Mouse (Mus musculus): Measurements from ENCODE around the gene Gm42906. TPM values are rescaled to one million over a fixed set of nuclear protein-coding genes. Genes with fewer than 3 reads are reported as not detected.
A peak's percentile ranks its signal among the peaks of the same experiment; 100 is the strongest.

The Gm42906 gene
- total and polyA plus RNA-seq, 3 experiments, result not detected

DNA sequence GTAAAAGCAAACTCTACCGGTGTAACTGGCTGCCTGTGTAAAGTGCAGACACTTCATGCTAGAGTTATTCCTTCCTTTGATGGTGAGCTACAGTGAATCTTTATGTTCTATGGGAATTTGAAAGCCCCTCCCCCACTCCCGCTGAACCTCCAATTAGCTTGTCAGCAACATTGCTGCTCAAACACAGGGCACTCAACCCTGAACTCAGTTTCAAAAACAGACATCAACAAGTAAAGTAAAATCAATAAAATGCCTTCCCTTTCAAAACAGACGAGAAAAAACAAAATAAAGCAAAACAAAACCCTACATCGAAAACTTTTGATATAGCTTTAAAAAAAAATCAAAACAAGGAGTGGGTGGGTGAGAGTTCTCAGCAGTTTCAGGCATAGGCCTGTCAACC lies 273.9 kb downstream of the Gm42906 start:
- no peak for DNase-seq (ENCODE audit: extremely low read depth)
- Histone ChIP-seq H3K4me3 (replicated peaks in 1 of 3; ENCODE audit: low read depth in 2 of 3, low read length in 2 of 3, poor library complexity in 1 of 3) (no peak overlapping the region), H3K79me2 (replicated peaks; ENCODE audit: control insufficient read depth, extremely low read depth, insufficient read depth, poor library complexity, severe bottlenecking) (no peaks in the 10 kb centered on the region), H3K9me3 (replicated peaks; ENCODE audit: low read length) (no peaks in the 10 kb centered on the region), H3K4me1 (ENCODE audit: control insufficient read depth in 1 of 2, insufficient read depth in 2 of 2) (peaks cover 6 to 10% of the 10 kb centered on the region in 2 experiments), H3K4me2 (ENCODE audit: insufficient read depth, low read depth, poor library complexity, severe bottlenecking) (no peak overlapping the region), H3K27ac (ENCODE audit: insufficient read depth, low read depth) (no peak overlapping the region), H3K9ac (ENCODE audit: insufficient read depth, low read depth) (no peak overlapping the region), H3K36me3 (replicated peaks in 1 of 2; ENCODE audit: control insufficient read depth in 1 of 2, insufficient read depth in 1 of 2, low read length in 1 of 2) (no peaks in the 10 kb centered on the region), H3K27me3 (replicated peaks) (no peaks in the 10 kb centered on the region)
- dilution Hi-C loops (cut with MboI; ENCODE audit: extremely low pct_ligation_motif_present, extremely low pct_unique_long_range_greater_than_20kb, low sequenced_read_pairs), result no loop called here
- TF ChIP-seq USF1 (IDR thresholded peaks at IDR 0.05; ENCODE audit: low read depth, low read length), result no peak
- TF ChIP-seq ETS1 (conservative IDR thresholded peaks at IDR 0.05; ENCODE audit: low read depth, low read length), result no peak
- no peak for TF ChIP-seq HCFC1 (IDR thresholded peaks at IDR 0.05; ENCODE audit: low read depth, low read length)
- TF ChIP-seq JUND (conservative IDR thresholded peaks at IDR 0.05; ENCODE audit: low read depth, low read length), result no peak
- no peak for TF ChIP-seq ZKSCAN1 (IDR thresholded peaks at IDR 0.05; ENCODE audit: borderline replicate concordance, low read depth, low read length)
- no peak for TF ChIP-seq JUN (IDR thresholded peaks at IDR 0.05; ENCODE audit: insufficient read depth, low read depth, low read length)
- TF ChIP-seq ZMIZ1 (IDR thresholded peaks at IDR 0.05; ENCODE audit: low read depth, low read length), result no peak
- TF ChIP-seq ZNF384 (IDR thresholded peaks at IDR 0.05; ENCODE audit: low read depth, low read length), result no peak
- no peak for TF ChIP-seq GABPA (IDR thresholded peaks at IDR 0.05; ENCODE audit: insufficient replicate concordance, low read depth, low read length)
- TF ChIP-seq MXI1 (IDR thresholded peaks at IDR 0.05; ENCODE audit: low read depth, low read length), result no peak
- TF ChIP-seq E2F4 (IDR thresholded peaks at IDR 0.05; ENCODE audit: insufficient replicate concordance, low read depth, low read length), result no peak
- in situ Hi-C loops (cut with MboI; ENCODE audit: low pct_ligation_motif_present, low pct_unique_long_range_greater_than_20kb, low sequenced_read_pairs), result no loop called here

DNA sequence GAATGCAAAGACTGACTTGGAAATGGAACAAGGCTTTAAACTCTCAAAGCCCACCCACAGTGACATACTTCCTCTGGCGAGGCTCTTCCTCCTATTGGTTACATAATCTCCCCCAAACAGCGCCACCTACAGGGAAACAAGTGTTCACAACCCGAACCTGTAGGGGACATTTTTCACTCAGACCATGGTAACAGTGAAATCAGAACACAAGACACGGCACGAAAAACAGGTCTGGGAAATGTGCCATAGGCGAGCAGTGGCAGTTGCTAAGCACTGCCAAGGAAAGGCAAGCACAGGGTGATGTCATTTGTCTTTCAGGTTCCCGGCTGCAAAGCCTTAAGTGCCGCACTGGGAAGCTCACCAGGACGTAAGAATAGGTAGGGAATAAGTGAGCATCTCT lies 276.4 kb downstream of the Gm42906 start:
- DNase-seq (ENCODE audit: extremely low read depth), result no peak
- dilution Hi-C loops (cut with MboI; ENCODE audit: extremely low pct_ligation_motif_present, extremely low pct_unique_long_range_greater_than_20kb, low sequenced_read_pairs), result no loop called here
- no peaks in the 10 kb centered on the region for H3K79me2 ChIP-seq (replicated peaks; ENCODE audit: control insufficient read depth, extremely low read depth, insufficient read depth, poor library complexity, severe bottlenecking)
- H3K27ac ChIP-seq (ENCODE audit: insufficient read depth, low read depth), result no peak overlapping the region
- H3K9ac ChIP-seq (ENCODE audit: insufficient read depth, low read depth), result no peak overlapping the region
- H3K4me1 ChIP-seq (ENCODE audit: control insufficient read depth in 1 of 2, insufficient read depth in 2 of 2), result peaks cover 6 to 10% of the 10 kb centered on the region in 2 experiments
- no peaks in the 10 kb centered on the region for H3K9me3 ChIP-seq (replicated peaks; ENCODE audit: low read length)
- no peak overlapping the region for H3K4me2 ChIP-seq (ENCODE audit: insufficient read depth, low read depth, poor library complexity, severe bottlenecking)
- no peak overlapping the region for H3K4me3 ChIP-seq (replicated peaks in 1 of 3; ENCODE audit: low read depth in 2 of 3, low read length in 2 of 3, poor library complexity in 1 of 3)
- TF ChIP-seq NELFE (IDR thresholded peaks at IDR 0.05; ENCODE audit: low read depth, low read length) (no peak), CHD1 (IDR thresholded peaks at IDR 0.05; ENCODE audit: low read depth, low read length) (no peak), CTCF (conservative IDR thresholded peaks at IDR 0.05 in 1 of 2, IDR thresholded peaks at IDR 0.05 in 1 of 2; ENCODE audit: low read depth in 2 of 2, low read length in 2 of 2) (peak in 1 of 2 experiments; percentile 5; a peak in 2 of 4 replicates), ELF1 (IDR thresholded peaks at IDR 0.05; ENCODE audit: low read depth, low read length) (no peak)
- H3K36me3 ChIP-seq (replicated peaks in 1 of 2; ENCODE audit: control insufficient read depth in 1 of 2, insufficient read depth in 1 of 2, low read length in 1 of 2), result no peaks in the 10 kb centered on the region
- H3K27me3 ChIP-seq (replicated peaks), result no peaks in the 10 kb centered on the region
- in situ Hi-C loops (cut with MboI; ENCODE audit: low pct_ligation_motif_present, low pct_unique_long_range_greater_than_20kb, low sequenced_read_pairs), result no loop called here
